Mouse (Mus musculus): ENCODE measurements around the gene Tdrd6. TPM values are rescaled to one million over a fixed set of nuclear protein-coding genes. Genes with fewer than 3 reads are reported as not detected.

Tdrd6 gene
- polyA plus RNA-seq, 1 experiment from 2014 or later = not detected

DNA sequence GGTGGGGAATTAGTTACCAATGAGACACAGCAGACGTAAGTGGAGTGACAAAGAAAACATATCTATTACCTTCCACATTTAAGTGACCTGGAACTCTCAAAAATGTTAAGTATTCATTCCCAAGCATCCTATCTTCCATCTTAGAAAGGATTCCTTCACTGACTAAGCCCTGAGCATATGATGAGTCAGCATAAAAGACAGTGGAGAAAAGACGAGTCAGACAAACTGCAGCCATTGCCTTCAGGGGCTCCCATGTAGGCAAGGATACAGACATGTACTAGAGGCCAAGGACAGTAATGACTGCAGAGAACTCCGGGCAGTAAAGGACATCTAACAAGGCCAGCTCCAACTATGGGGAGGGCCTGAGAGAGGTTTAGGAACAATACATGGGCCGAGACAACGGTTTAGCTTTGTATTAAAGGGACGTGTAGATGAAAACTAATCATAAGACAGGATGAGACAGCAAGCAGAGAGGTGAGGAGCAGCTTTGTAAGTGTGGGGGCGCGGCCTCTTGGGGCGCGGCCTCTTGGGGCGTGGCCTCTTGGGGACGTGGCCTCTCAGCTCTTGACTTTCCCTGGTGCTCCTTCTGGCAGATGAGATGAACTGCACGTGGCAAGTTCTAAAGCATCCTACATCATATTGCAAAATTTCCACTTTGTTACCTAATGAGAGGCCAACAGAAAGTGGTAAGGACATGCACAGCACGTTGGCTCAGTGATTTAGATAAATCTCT lies 21.4 kb upstream of the Tdrd6 start:
- H3K27ac ChIP-seq (ENCODE audit: low read depth, low read length) = no peak overlapping the region
- no peaks in the 10 kb centered on the region for H3K27me3 ChIP-seq (ENCODE audit: control insufficient read depth, insufficient read depth, low read length)
- no peak overlapping the region for H3K4me2 ChIP-seq
- no peaks in the 10 kb centered on the region for H3K9me3 ChIP-seq (ENCODE audit: control insufficient read depth, low read length)
- H3K36me3 ChIP-seq (ENCODE audit: control insufficient read depth, insufficient read depth, low read length) = peaks cover 8% of the 10 kb centered on the region; the same call in 1 of the 2 replicates
- 73% methylated on average over 14 of the region's 14 CpGs for WGBS
- no peak overlapping the region for H3K4me3 ChIP-seq (ENCODE audit: low read depth, low read length)
- ATAC-seq (ENCODE audit: low FRiP score) (no peak), DNase-seq (ENCODE audit: low spot score, missing footprints) (no peak)
- no peak overlapping the region for H3K9ac ChIP-seq (ENCODE audit: low read length)
- H3K4me1 ChIP-seq (ENCODE audit: control insufficient read depth, insufficient read depth, low read length) = no peaks in the 10 kb centered on the region

DNA sequence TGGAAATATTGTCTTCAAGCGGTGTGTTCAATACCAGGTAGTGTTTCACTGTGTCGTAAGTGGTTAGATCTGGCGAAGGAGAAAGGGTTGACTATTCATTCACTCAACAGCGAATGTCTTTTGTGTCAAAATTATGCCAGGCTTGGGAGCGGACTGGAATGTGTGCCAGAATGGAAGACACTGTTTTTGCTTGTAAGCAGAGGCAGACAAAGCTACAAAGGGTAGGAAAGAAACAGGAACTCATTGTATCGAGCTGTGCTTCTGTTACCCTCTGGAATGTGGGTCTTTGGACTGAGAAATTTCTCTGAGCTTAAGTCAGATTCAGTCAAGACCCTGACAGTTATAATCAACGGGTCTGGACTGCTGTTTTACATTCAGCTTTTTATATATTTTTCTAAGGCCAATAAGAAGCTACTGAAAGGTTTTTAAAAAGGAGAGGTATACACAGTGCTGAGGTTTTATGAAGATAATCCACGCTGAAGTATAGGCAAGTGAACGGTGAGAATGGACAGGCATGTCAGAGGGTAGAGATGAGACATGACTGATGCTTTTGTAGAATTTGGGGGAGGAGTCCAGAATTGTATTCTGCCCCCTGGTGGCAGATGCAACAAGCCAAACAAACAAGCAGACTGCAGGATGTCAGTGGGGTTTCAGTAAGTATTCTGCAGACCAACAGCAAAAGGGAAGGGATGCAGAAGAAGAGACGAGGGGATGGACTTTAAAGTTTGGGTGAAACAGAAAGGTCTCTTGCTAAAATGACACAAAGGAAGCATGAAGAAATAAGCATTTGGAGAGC lies 19.7 kb upstream of the Tdrd6 start:
- no peaks in the 10 kb centered on the region for H3K4me1 ChIP-seq (ENCODE audit: control insufficient read depth, insufficient read depth, low read length)
- no peak for DNase-seq (ENCODE audit: low spot score, missing footprints)
- H3K9me3 ChIP-seq (ENCODE audit: control insufficient read depth, low read length) = no peaks in the 10 kb centered on the region
- no peak overlapping the region for H3K4me2 ChIP-seq
- H3K4me3 ChIP-seq (ENCODE audit: low read depth, low read length) = no peak overlapping the region
- ATAC-seq (ENCODE audit: low FRiP score) = no peak
- H3K27me3 ChIP-seq (ENCODE audit: control insufficient read depth, insufficient read depth, low read length) = no peaks in the 10 kb centered on the region
- 87% methylated on average over 10 of the region's 10 CpGs for WGBS
- no peak overlapping the region for H3K9ac ChIP-seq (ENCODE audit: low read length)
- H3K36me3 ChIP-seq (ENCODE audit: control insufficient read depth, insufficient read depth, low read length) = peaks cover 12% of the 10 kb centered on the region; the same call in 1 of the 2 replicates
- H3K27ac ChIP-seq (ENCODE audit: low read depth, low read length) = no peak overlapping the region

DNA sequence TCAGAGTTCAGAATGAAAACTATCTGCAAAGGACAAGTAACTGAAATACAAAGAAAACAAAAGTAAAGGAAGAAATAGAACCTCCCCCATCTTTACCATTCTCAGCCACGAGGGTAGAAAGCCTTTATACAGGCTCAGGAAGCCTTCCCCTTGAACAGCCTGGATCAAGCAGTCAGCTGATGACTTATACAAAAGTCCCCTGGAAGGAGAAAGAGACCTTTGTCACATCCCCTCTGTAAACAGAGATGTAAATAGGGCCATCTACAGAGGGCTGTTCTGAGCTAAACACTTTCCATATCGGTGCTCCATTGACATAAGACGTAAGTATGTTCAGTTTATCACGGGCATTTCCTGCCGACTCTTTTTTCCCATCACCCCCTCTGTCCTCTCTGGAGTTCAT lies 16.8 kb upstream of the Tdrd6 start:
- H3K36me3 ChIP-seq (ENCODE audit: control insufficient read depth, insufficient read depth, low read length) = peaks cover 21% of the 10 kb centered on the region; the same call in 1 of the 2 replicates

DNA sequence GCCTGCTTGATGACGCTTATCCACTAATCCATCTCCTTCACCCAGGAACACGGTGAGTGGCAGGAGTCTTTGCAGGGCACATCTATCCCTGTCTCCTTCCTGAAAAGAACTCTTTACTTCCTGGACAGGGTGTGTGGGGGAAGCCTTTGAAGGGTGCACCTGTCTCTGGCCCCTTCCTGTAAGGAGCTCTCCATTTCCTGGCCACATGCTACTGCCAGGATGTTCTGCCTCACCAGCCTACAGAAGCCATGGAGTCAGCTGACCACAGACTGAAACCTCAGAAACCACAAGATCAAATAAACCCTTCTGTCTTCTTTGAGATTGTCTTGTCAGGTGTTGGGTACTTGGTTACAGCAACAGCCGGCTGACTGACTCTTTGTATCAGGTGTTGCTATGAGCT lies 15.0 kb upstream of the Tdrd6 start:
- Histone ChIP-seq H3K9ac (ENCODE audit: low read length) (no peak overlapping the region), H3K4me2 (no peak overlapping the region), H3K4me1 (ENCODE audit: control insufficient read depth, insufficient read depth, low read length) (no peaks in the 10 kb centered on the region), H3K9me3 (ENCODE audit: control insufficient read depth, low read length) (no peaks in the 10 kb centered on the region), H3K4me3 (ENCODE audit: low read depth, low read length) (no peak overlapping the region), H3K27ac (ENCODE audit: low read depth, low read length) (no peak overlapping the region), H3K27me3 (ENCODE audit: control insufficient read depth, insufficient read depth, low read length) (no peaks in the 10 kb centered on the region), H3K36me3 (ENCODE audit: control insufficient read depth, insufficient read depth, low read length) (peaks cover 20% of the 10 kb centered on the region; the same call in 1 of the 2 replicates)
- DNase-seq (ENCODE audit: low spot score, missing footprints) = no peak
- no peak for ATAC-seq (ENCODE audit: low FRiP score)
- WGBS = 93% methylated on average over 3 of the region's 3 CpGs

More for the DNA sequence above, 16.8 kb upstream of the Tdrd6 start:
- H3K27me3 ChIP-seq (ENCODE audit: control insufficient read depth, insufficient read depth, low read length) = no peaks in the 10 kb centered on the region
- H3K27ac ChIP-seq (ENCODE audit: low read depth, low read length) = no peak overlapping the region
- 64% methylated on average over 5 of the region's 5 CpGs for WGBS
- H3K4me3 ChIP-seq (ENCODE audit: low read depth, low read length) = no peak overlapping the region
- H3K9ac ChIP-seq (ENCODE audit: low read length) = no peak overlapping the region
- DNase-seq (ENCODE audit: low spot score, missing footprints) = no peak
- H3K4me1 ChIP-seq (ENCODE audit: control insufficient read depth, insufficient read depth, low read length) = no peaks in the 10 kb centered on the region
- peak; percentile 64; the same call in 1 of the 2 replicates for ATAC-seq (ENCODE audit: low FRiP score)
- H3K9me3 ChIP-seq (ENCODE audit: control insufficient read depth, low read length) = no peaks in the 10 kb centered on the region
- no peak overlapping the region for H3K4me2 ChIP-seq

DNA sequence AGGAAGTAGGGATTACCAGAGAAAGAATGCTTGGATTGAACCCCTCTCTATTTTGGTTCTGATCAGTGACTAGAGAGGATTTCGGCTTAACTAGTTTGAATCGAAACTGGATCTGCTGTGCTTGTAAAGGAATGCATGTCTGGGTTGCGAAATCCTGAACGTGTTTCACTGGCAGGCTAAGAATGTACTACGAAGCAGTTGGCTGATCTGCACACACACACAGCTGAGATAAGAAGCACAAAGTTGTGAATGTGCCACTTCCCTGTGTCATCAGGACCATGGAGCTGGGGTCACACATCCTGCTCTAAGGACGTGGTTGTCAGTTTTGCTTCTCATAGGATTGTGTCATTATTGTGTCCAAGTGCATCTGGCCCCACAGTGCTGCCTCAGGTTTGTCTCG lies 14.3 kb upstream of the Tdrd6 start:
- Histone ChIP-seq H3K9ac (ENCODE audit: low read length) (no peak overlapping the region), H3K9me3 (ENCODE audit: control insufficient read depth, low read length) (no peaks in the 10 kb centered on the region), H3K36me3 (ENCODE audit: control insufficient read depth, insufficient read depth, low read length) (peaks cover 20% of the 10 kb centered on the region; the same call in 1 of the 2 replicates), H3K4me3 (ENCODE audit: low read depth, low read length) (no peak overlapping the region), H3K27me3 (ENCODE audit: control insufficient read depth, insufficient read depth, low read length) (no peaks in the 10 kb centered on the region), H3K27ac (ENCODE audit: low read depth, low read length) (no peak overlapping the region), H3K4me2 (no peak overlapping the region), H3K4me1 (ENCODE audit: control insufficient read depth, insufficient read depth, low read length) (no peaks in the 10 kb centered on the region)
- 74% methylated on average over 7 of the region's 7 CpGs for WGBS
- DNase-seq (ENCODE audit: low spot score, missing footprints) (no peak), ATAC-seq (ENCODE audit: low FRiP score) (no peak)

DNA sequence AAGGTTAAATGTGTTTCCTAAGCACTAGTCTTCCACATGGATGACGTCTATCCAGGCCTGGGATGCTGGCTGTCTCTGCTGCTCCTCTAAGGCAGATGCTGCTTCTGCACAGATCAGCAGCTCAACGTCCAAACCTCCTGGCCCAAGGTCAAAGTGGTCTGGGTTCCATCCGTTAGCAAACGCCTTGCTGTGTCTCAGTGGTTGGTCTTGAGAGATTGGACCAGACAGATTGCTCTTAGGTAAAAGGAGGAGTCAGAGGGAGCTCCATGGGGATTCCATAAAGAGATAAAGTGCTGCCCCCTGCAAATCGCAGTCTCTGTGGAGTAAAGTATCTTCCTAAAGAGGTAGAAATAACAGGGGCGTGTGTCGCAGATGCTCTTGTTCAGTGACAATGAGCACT lies 13.1 kb upstream of the Tdrd6 start:
- WGBS = 82% methylated on average over 7 of the region's 7 CpGs
- ATAC-seq (ENCODE audit: low FRiP score) (no peak), DNase-seq (ENCODE audit: low spot score, missing footprints) (no peak)
- H3K4me1 ChIP-seq (ENCODE audit: control insufficient read depth, insufficient read depth, low read length) = no peaks in the 10 kb centered on the region
- H3K9me3 ChIP-seq (ENCODE audit: control insufficient read depth, low read length) = no peaks in the 10 kb centered on the region
- no peak overlapping the region for H3K27ac ChIP-seq (ENCODE audit: low read depth, low read length)
- no peaks in the 10 kb centered on the region for H3K27me3 ChIP-seq (ENCODE audit: control insufficient read depth, insufficient read depth, low read length)
- H3K4me2 ChIP-seq = no peak overlapping the region
- no peak overlapping the region for H3K4me3 ChIP-seq (ENCODE audit: low read depth, low read length)
- peaks cover 20% of the 10 kb centered on the region; the same call in 1 of the 2 replicates for H3K36me3 ChIP-seq (ENCODE audit: control insufficient read depth, insufficient read depth, low read length)
- no peak overlapping the region for H3K9ac ChIP-seq (ENCODE audit: low read length)

DNA sequence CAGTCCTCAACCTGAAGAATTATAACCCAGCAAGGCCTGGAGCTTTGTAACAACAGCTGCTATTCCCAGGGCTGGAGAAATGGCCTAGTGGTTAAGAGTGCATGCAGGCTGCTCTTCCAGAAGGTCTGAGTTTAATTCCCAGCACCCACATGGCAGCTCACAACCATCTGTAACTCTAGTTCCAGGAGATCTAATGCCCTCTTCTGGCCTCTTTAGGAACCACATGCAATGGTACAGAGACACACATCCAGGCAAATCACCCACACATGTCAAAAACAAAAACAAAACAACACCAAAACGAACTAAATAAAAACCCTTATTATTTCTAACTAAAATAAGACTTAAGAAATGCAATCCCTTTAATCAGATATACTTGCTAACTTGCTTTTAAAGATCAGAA lies 10.7 kb upstream of the Tdrd6 start:
- ATAC-seq (ENCODE audit: low FRiP score) = no peak
- no peaks in the 10 kb centered on the region for H3K4me1 ChIP-seq (ENCODE audit: control insufficient read depth, insufficient read depth, low read length)
- no peak for DNase-seq (ENCODE audit: low spot score, missing footprints)
- H3K36me3 ChIP-seq (ENCODE audit: control insufficient read depth, insufficient read depth, low read length) = peaks cover 14% of the 10 kb centered on the region; the same call in 1 of the 2 replicates
- no peak overlapping the region for H3K9ac ChIP-seq (ENCODE audit: low read length)
- 72% methylated on average over 1 of the region's 1 CpGs for whole genome bisulfite sequencing
- no peak overlapping the region for H3K4me2 ChIP-seq
- no peak overlapping the region for H3K4me3 ChIP-seq (ENCODE audit: low read depth, low read length)
- H3K27ac ChIP-seq (ENCODE audit: low read depth, low read length) = no peak overlapping the region
- H3K27me3 ChIP-seq (ENCODE audit: control insufficient read depth, insufficient read depth, low read length) = no peaks in the 10 kb centered on the region
- no peaks in the 10 kb centered on the region; the same call in 1 of the 2 replicates for H3K9me3 ChIP-seq (ENCODE audit: control insufficient read depth, low read length)

DNA sequence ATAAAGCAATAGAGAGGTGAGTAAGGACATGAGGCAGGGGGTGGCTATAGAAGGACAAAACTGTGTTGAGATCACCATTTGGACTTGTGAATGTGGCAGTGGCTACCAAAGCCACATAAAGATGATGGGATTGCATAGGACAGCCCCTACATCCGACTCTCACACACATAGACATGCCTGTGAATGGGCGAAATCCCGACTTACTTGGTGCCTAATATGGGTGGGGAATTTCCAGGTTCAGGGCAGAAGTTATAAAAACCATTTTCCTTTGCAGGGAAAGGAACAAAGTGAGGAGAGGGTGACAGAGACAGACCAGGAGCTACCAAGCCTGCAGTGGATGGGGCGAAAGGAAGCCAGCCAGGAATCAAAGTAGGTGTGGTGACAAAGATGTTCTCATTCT lies 7.0 kb upstream of the Tdrd6 start:
- Histone ChIP-seq H3K4me2 (no peak overlapping the region), H3K27ac (ENCODE audit: low read depth, low read length) (no peak overlapping the region), H3K9me3 (ENCODE audit: control insufficient read depth, low read length) (no peaks in the 10 kb centered on the region; the same call in 1 of the 2 replicates), H3K36me3 (ENCODE audit: control insufficient read depth, insufficient read depth, low read length) (no peaks in the 10 kb centered on the region), H3K4me3 (ENCODE audit: low read depth, low read length) (no peak overlapping the region), H3K4me1 (ENCODE audit: control insufficient read depth, insufficient read depth, low read length) (no peaks in the 10 kb centered on the region), H3K27me3 (ENCODE audit: control insufficient read depth, insufficient read depth, low read length) (no peaks in the 10 kb centered on the region), H3K9ac (ENCODE audit: low read length) (no peak overlapping the region)
- ATAC-seq (ENCODE audit: low FRiP score) (no peak), DNase-seq (ENCODE audit: low spot score, missing footprints) (no peak)
- 95% methylated on average over 4 of the region's 4 CpGs for WGBS

DNA sequence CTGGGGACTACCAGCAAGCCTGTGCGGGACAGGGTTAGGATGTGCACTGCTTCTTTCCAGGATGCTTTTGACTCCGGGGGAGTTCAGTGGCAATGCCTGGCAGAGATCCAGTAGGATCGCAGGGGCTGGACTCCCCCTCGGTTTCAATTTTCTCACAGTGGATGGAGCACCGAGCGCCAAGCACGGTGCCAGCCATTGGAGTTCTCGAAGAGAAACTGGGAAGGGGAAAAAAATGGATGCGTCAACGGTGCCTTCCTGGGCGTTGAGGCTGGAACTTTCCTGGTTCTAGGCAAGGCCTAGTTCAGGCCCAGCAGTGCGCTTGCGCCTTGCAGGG lies 295 bp upstream of the Tdrd6 start:
- H3K4me3 ChIP-seq (ENCODE audit: low read depth, low read length) = peak overlapping the region; percentile 37
- H3K9ac ChIP-seq (ENCODE audit: low read length) = no peak overlapping the region

More for the DNA sequence above, 295 bp upstream of the Tdrd6 start:
- ATAC-seq (ENCODE audit: low FRiP score) (no peak), DNase-seq (ENCODE audit: low spot score, missing footprints) (no peak)
- Histone ChIP-seq H3K9me3 (ENCODE audit: control insufficient read depth, low read length) (no peaks in the 10 kb centered on the region; the same call in 1 of the 2 replicates), H3K36me3 (ENCODE audit: control insufficient read depth, insufficient read depth, low read length) (no peaks in the 10 kb centered on the region), H3K27ac (ENCODE audit: low read depth, low read length) (no peak overlapping the region), H3K4me2 (peak overlapping the region; percentile 76), H3K4me1 (ENCODE audit: control insufficient read depth, insufficient read depth, low read length) (peaks cover 10% of the 10 kb centered on the region), H3K27me3 (ENCODE audit: control insufficient read depth, insufficient read depth, low read length) (peaks cover 27% of the 10 kb centered on the region)
- 50% methylated on average over 13 of the region's 13 CpGs for WGBS
